Mouse (Mus musculus): ENCODE data around the gene 4930590J08Rik.

DNA sequence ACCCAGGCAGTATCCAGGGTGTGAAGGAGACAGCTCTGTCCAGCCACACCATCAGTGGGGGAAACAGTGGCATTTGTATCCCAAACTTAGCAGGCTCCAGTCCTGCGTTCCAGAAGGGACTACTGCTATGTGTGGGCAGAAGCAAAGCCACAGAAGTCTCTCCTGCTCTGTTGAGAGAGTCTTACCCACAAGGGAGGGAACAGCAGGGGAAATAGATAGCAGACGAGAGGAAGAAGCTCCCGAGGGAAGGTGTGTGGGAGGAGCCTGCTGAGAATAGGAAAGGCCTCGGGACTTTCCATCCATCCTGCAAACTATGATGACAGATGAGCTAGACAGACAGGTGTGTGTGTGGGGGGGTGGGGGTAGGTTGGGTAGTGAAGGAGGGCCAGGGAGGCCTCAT lies 14.7 kb downstream of the 4930590J08Rik start:
- TF ChIP-seq GATA1 (IDR thresholded peaks at IDR 0.05; ENCODE audit: borderline replicate concordance, low read length) (no peak), FLI1 (IDR thresholded peaks at IDR 0.05; ENCODE audit: low read length) (no peak)
